Mouse (Mus musculus) midbrain, embryonic 14.5 days (tissue): Measurements from ENCODE around the gene Ston2. TPM values are rescaled to one million over a fixed set of nuclear protein-coding genes. Genes with fewer than 3 reads are reported as not detected.

ENCODE experiments used
- ATAC-seq: fragments of 200-750 bp; cut with Nextera tagmentation; 2 replicates; pipeline ENCODE4 v1.8.0; 2017; ENCODE audit warnings: moderate number of reproducible peaks, moderate library complexity; ENCODE audit not compliant: low FRiP score, low TSS enrichment
- DNase-seq: peaks from one replicate; pipeline ENCODE4 v3.0.0-alpha.2; 2015
- H3K27ac ChIP-seq: fragments of 300-500 bp; sonication (generic); replicated peaks from 2 replicates; pipeline ENCODE4 v1.5.1; 2014; ENCODE audit warnings: mild to moderate bottlenecking, low read depth, low read length, moderate library complexity
- H3K27me3 ChIP-seq: fragments of 300-500 bp; sonication (generic); 2 replicates; pipeline ENCODE4 v1.6.1; 2014; ENCODE audit warnings: low read length, control low read depth, mixed read lengths; ENCODE audit not compliant: control insufficient read depth, insufficient read depth
- H3K36me3 ChIP-seq: fragments of 300-500 bp; sonication (generic); 2 replicates; pipeline ENCODE4 v1.6.1; 2014; ENCODE audit warnings: low read length, control low read depth; ENCODE audit not compliant: control insufficient read depth, insufficient read depth
- H3K4me1 ChIP-seq: fragments of 300-500 bp; sonication (generic); 2 replicates; pipeline ENCODE4 v1.6.1; 2014; ENCODE audit warnings: mild to moderate bottlenecking, antibody characterized with exemption, low read length, control low read depth; ENCODE audit not compliant: control insufficient read depth, insufficient read depth
- H3K4me2 ChIP-seq: fragments of 300-500 bp; sonication (generic); 2 replicates; pipeline ENCODE4 v1.6.1; 2014; ENCODE audit warnings: mild to moderate bottlenecking, low read length, moderate library complexity
- H3K4me3 ChIP-seq: fragments of 300-500 bp; sonication (generic); replicated peaks from 2 replicates; pipeline ENCODE4 v1.5.1; 2014; ENCODE audit warnings: low read depth, low read length
- H3K9ac ChIP-seq: fragments of 300-500 bp; sonication (generic); replicated peaks from 2 replicates; pipeline ENCODE4 v1.6.1; 2014; ENCODE audit warnings: mild to moderate bottlenecking, low read length, moderate library complexity
- H3K9me3 ChIP-seq: fragments of 300-500 bp; sonication (generic); 2 replicates; pipeline ENCODE4 v1.6.1; 2016; ENCODE audit warnings: low read length, control low read depth, mixed read lengths; ENCODE audit not compliant: control insufficient read depth
- WGBS: fragments of 180-500 bp; shearing (Covaris S2); extraction: QIAGEN DNeasy Blood & Tissue Kit; methylation state at CpG from one replicate; pipeline ENCODE4 v1.1.7; 2014; 5-methylcytosine and 5-hydroxymethylcytosine counted together
- polyA plus RNA-seq: library from polyadenylated mRNA; unstranded; fragments of >200 nt; fragmentation: Nextera tagmentation; extraction: Ambion mirVana; gene quantifications from 2 replicates; pipeline ENCODE4 v1.2.1, GENCODE M21; 2014

Gene Ston2
- polyA plus RNA-seq, 1 experiment from 2014 or later = 5.0 TPM

DNA sequence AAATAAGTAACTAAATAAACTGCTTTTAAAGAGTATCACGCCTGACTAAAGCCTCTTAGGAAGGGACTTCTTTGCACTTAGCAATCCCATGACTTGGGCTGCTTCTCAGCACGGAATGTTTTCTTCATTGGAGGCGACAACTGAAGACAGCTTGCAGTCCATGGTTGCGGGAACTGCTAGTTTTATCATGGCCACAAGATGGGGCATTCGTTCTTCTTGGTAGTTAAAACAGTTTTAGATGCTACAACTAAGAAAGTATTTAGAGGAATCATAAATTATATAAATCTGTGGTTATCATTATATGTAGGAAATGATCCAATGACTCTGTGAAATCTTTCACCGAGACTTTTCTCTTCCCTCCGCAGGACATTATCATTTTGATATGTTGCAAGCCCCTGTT lies 147.5 kb downstream of the Ston2 start:
- 40% methylated on average over 7 of the region's 7 CpGs for WGBS
- Histone ChIP-seq H3K4me1 (peaks cover 16% of the 10 kb centered on the region), H3K9ac (no peak overlapping the region), H3K9me3 (no peaks in the 10 kb centered on the region), H3K27ac (no peak overlapping the region), H3K27me3 (no peaks in the 10 kb centered on the region), H3K4me3 (no peak overlapping the region), H3K4me2 (peak overlapping the region; percentile 52; the same call in 1 of the 2 replicates), H3K36me3 (no peaks in the 10 kb centered on the region)
- ATAC-seq (no peak), DNase-seq (peak; percentile 89)

DNA sequence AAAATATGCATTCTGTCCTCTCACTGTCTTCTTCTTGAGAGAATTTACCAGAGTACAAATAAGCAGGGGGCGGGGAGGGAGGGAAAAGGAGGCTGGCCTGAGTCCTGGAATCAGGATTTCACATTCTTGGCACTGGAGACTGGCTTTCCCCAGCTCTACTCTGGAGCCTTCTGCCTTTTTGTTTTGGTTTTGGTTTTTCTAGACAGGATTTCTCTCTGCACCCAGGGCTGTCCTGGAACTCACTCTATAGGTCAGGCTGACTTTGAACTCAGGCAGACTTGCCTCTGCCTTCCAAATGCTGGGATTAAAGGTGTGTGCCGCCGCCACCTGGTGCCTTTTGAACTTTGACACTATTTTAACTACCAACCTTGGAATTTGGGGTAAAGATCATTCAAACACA lies 149.8 kb downstream of the Ston2 start:
- Histone ChIP-seq H3K4me2 (no peak overlapping the region), H3K4me3 (no peak overlapping the region), H3K4me1 (peaks cover 16% of the 10 kb centered on the region), H3K9ac (no peak overlapping the region), H3K27me3 (no peaks in the 10 kb centered on the region), H3K27ac (no peak overlapping the region), H3K9me3 (no peaks in the 10 kb centered on the region), H3K36me3 (no peaks in the 10 kb centered on the region)
- 83% methylated on average over 3 of the region's 3 CpGs for WGBS
- no peak for ATAC-seq
- peak; percentile 28 for DNase-seq

DNA sequence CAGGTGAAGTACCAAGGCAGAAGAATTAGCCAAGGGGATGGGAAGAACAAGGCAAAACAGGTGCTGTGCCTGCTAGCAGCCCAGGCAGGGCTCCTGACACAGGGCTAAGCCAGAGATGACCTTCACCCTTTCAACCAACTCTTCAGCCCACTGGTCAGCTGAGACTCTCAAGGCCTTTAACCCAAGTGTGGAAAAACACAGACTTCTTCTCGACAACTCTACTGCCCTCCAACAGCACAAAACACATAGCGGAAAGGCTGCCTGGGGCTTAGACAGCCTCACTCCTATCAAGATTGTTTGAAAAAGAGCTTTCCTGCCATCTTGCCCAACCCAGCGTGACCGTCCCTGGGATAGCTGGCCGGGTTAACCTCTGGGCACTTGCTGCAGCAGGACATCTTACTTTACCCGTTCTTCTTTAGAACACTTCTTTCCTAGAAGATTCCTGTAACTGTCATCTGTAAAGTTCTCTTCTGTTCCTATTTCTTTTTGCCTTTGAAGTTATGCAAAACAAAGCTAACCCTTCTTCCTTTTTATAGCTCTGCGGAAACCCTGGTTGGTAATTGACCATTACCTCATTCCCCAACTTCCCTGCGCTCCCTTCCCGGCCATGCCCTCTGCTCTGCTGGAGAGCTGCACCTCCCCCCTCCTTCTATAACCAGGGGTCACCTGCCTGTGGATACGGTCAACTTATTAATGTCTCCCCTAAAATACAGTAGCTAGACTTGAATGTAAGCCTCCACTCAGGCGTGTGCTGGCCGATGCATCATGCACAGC lies 150.9 kb downstream of the Ston2 start:
- Histone ChIP-seq H3K4me3 (no peak overlapping the region), H3K4me1 (peaks cover 11% of the 10 kb centered on the region), H3K9ac (no peak overlapping the region), H3K27me3 (no peaks in the 10 kb centered on the region), H3K36me3 (no peaks in the 10 kb centered on the region), H3K4me2 (no peak overlapping the region), H3K9me3 (no peaks in the 10 kb centered on the region), H3K27ac (no peak overlapping the region)
- WGBS = 77% methylated on average over 12 of the region's 12 CpGs
- ATAC-seq (no peak), DNase-seq (no peak)

DNA sequence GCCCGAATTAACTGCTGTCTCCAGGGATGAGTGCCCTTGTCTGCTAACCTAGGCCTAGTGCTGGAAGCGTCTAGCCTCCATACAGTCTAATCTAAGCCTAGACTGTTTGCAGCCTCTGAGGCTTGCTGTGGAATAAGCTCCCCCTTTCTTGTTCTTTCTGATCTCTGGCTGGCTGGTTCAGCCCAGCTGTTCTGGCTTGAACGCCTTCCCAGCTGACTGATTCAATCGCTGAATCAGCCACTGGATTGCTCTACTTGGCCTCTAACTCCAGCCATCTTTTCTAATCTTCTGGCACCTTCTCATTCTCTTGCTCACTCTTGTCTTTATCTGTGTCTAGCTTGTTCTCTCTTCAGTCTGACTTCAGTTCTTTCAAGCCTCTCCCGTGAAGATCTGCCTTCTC lies 161.7 kb downstream of the Ston2 start:
- no peak for DNase-seq
- Histone ChIP-seq H3K9ac (no peak overlapping the region), H3K27me3 (no peaks in the 10 kb centered on the region)

DNA sequence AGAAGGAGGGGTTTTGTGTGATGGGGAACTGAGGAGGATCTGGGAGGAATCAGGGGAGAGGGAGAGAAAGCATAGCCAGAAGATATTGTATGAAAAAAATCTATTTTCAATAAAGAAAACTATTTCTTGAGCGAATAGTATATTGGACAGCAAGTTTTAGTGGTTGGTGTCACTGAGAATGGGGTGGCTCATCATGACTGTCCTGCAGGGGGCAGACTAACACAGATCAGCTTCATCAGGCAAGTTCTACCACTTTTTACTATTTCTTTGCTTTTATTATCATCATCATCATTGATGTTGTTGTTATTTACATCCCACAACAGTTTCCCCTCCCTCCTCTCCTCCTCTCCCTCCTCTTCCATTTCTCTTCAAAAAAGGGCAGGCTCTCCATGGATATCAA lies 163.2 kb downstream of the Ston2 start:
- DNase-seq = peak; percentile 8
- Histone ChIP-seq H3K36me3 (no peaks in the 10 kb centered on the region), H3K27me3 (no peaks in the 10 kb centered on the region), H3K9ac (no peak overlapping the region), H3K4me2 (no peak overlapping the region), H3K4me3 (no peak overlapping the region), H3K4me1 (no peaks in the 10 kb centered on the region), H3K9me3 (0 out of 2 replicates have a peak, but pooled peaks cover 6% of the 10 kb centered on the region), H3K27ac (no peak overlapping the region)
- ATAC-seq = no peak
- WGBS = 86% methylated on average over 1 of the region's 1 CpGs

More for the DNA sequence above, 161.7 kb downstream of the Ston2 start:
- H3K4me2 ChIP-seq = no peak overlapping the region
- no peak for ATAC-seq
- no peak overlapping the region for H3K4me3 ChIP-seq
- H3K27ac ChIP-seq = no peak overlapping the region
- H3K9me3 ChIP-seq = 0 out of 2 replicates have a peak, but pooled peaks cover 6% of the 10 kb centered on the region
- H3K4me1 ChIP-seq = no peaks in the 10 kb centered on the region
- 80% methylated on average over 5 of the region's 5 CpGs for WGBS
- no peaks in the 10 kb centered on the region for H3K36me3 ChIP-seq

DNA sequence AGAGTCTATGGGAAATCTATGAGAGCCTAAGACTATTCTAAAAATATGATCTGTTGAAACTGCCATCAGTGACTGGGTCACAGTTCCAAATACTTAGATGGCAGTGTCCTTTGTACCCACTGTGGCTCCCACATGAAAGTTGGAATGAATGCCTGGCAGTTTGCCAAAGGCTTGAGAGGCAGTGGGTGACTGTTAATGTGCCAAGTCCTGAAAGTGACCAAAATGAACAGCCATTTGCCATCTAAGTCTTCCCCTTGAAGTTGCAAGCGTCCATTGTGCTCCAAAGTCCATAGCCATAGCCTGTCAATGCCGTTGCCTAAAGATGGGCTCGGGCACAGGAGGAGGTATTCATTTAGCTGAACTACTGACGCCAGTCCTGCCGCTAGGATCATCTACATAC lies 178.8 kb downstream of the Ston2 start:
- Histone ChIP-seq H3K4me1 (no peaks in the 10 kb centered on the region), H3K27ac (no peak overlapping the region), H3K36me3 (no peaks in the 10 kb centered on the region), H3K9me3 (no peaks in the 10 kb centered on the region), H3K27me3 (no peaks in the 10 kb centered on the region), H3K9ac (no peak overlapping the region), H3K4me2 (no peak overlapping the region), H3K4me3 (no peak overlapping the region)
- DNase-seq = peak; percentile 51
- no peak for ATAC-seq
- 71% methylated on average over 5 of the region's 5 CpGs for WGBS

DNA sequence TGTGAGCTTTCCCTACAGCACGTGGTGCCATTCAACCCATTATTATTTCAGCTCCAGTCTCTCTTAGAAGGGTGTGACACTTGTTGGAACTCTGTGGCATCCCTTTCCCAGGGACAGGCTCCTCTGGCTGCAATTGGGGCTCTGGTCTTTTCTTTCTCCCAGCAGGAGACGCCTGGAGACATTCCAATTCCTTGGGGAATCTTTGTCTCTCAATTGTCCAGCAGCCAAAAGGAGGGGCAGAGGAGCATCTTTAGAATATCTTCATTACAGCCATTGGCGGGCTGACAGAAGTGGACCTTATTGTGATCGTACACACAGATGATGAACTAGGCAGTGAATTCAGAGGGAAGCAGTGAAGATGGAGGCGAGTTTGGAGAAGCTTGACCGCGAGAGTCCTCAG lies 180.5 kb downstream of the Ston2 start:
- H3K36me3 ChIP-seq = no peaks in the 10 kb centered on the region
- no peak overlapping the region for H3K27ac ChIP-seq
- H3K27me3 ChIP-seq = no peaks in the 10 kb centered on the region
- H3K9me3 ChIP-seq = no peaks in the 10 kb centered on the region
- peak; percentile 34 for DNase-seq
- no peaks in the 10 kb centered on the region for H3K4me1 ChIP-seq
- WGBS = 18% methylated on average over 7 of the region's 7 CpGs
- ATAC-seq = no peak
- H3K9ac ChIP-seq = no peak overlapping the region
- no peak overlapping the region for H3K4me2 ChIP-seq
- no peak overlapping the region for H3K4me3 ChIP-seq

DNA sequence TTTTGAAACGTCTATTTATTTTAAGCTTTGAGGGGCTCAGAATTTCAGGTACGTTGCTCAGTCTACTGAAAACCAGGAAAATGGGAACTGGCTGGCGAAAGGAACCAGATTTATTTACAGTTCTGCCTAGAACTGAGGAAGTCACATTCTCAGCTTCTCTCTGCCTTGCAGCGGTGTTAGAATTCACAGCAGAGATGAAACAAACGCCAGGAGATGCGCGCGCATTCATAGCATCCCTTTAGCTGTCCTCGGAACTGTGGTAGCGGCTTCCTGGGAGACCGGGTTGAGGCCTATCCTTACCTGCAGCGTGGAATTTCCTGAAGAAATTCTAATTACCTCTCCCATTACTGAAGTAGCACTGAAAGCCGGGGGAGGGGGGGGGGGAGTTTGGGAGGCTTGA lies 181.5 kb downstream of the Ston2 start:
- DNase-seq (no peak), ATAC-seq (no peak)
- Histone ChIP-seq H3K9ac (no peak overlapping the region), H3K36me3 (no peaks in the 10 kb centered on the region), H3K4me3 (no peak overlapping the region), H3K9me3 (no peaks in the 10 kb centered on the region), H3K27ac (no peak overlapping the region), H3K27me3 (no peaks in the 10 kb centered on the region), H3K4me2 (no peak overlapping the region), H3K4me1 (no peaks in the 10 kb centered on the region)
- WGBS = 87% methylated on average over 13 of the region's 13 CpGs

DNA sequence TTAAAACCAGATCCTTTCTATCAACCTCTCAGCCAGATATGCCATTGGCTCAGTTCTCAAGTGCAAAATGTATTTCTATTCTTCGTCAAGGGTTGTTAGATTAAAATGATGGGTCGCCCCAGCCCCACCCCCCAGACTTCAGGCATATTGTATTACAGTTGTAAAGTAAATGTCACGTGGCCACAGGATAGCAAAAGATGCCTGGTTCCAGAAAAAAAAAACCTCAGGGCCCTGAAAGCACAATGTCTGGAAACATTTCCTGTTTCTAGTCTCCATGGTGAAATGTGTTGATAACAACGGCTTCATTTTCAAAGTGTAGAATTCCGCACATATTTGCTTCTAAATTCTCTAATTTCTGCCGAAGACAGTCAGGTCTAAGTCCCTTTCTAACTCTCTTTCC lies 183.6 kb downstream of the Ston2 start:
- Histone ChIP-seq H3K9me3 (no peaks in the 10 kb centered on the region), H3K4me2 (no peak overlapping the region), H3K36me3 (no peaks in the 10 kb centered on the region), H3K27ac (no peak overlapping the region), H3K4me3 (no peak overlapping the region), H3K9ac (no peak overlapping the region), H3K4me1 (no peaks in the 10 kb centered on the region), H3K27me3 (no peaks in the 10 kb centered on the region)
- no peak for DNase-seq
- WGBS = 88% methylated on average over 6 of the region's 6 CpGs
- no peak for ATAC-seq
